ENCODE assay signal across 9 mouse cellular contexts in the genomic region with DNA sequence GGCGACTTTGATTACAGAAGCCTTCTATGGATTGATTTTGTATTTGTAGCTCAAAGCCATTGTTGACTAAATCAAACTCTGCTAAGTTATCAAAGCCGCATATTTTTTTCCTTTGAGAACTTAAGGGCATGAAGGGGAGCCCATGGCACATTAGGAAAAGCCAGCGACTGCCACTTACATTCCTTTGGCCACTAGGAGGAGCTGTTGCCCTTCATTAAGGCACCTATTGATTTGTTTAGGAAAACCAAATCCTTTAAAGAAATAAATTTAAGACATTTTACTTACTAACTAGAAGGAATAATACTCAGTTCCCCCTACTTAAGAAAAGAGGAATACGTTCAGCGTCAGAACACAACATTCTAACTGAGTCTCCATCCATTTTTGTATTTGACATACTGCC.
A peak's percentile ranks its signal among the peaks of the same experiment; 100 is the strongest.
DNase-seq lines count a peak whose midpoint lies in the region; ATAC-seq and TF ChIP-seq lines count a peak whose summit lies in the region.
"Had no signal": no experiment of that assay in that cellular context is flagged by ENCODE, and none has a peak within 500 bp of the region (broad histone marks: within the 10 kb centered on the region; RNA-seq: fewer than 3 reads in every experiment).

No protein-coding gene starts in this region.

- no peak for ATAC-seq in heart, embryonic 11.5 days (replicated peaks; ENCODE audit: insufficient number of reproducible peaks, low FRiP score, low TSS enrichment)
- ATAC-seq in CD4-positive, CD25-positive, alpha-beta regulatory T cell, adult 4 months: peak; percentile 72

- no peak for TF ChIP-seq POLR2A in brain, embryonic 14.5 days (IDR thresholded peaks at IDR 0.05; ENCODE audit: borderline replicate concordance, extremely low read depth, insufficient read depth, insufficient read length, poor library complexity, severe bottlenecking)

- H3K4me1 ChIP-seq in heart, embryonic 11.5 days (ENCODE audit: control insufficient read depth, insufficient read depth, low read length): no peaks in the 10 kb centered on the region

- H3K27me3 ChIP-seq in heart, embryonic 11.5 days (ENCODE audit: control insufficient read depth, insufficient read depth, low read length): no peaks in the 10 kb centered on the region
- H3K27me3 ChIP-seq: megakaryocyte, embryonic 14.5 days had no signal

- H3K27ac ChIP-seq in heart, embryonic 11.5 days (ENCODE audit: low read depth, low read length): no peak overlapping the region

- no peak overlapping the region for H3K4me3 ChIP-seq in heart, embryonic 11.5 days (ENCODE audit: low read depth, low read length)
- H3K4me3 ChIP-seq: megakaryocyte, embryonic 14.5 days had no signal

- TF ChIP-seq CTCF in brain, embryonic 14.5 days (IDR thresholded peaks at IDR 0.05; ENCODE audit: borderline replicate concordance, extremely low read depth, insufficient read depth, insufficient read length): peak; percentile 83; the same call in 1 of the 2 replicates

- H3K9ac ChIP-seq in heart, embryonic 11.5 days (ENCODE audit: low read depth, low read length): no peak overlapping the region

- H3K9me3 ChIP-seq in heart, embryonic 11.5 days (replicated peaks; ENCODE audit: control insufficient read depth, low read length): no peaks in the 10 kb centered on the region

- H3K4me2 ChIP-seq in heart, embryonic 11.5 days: no peak overlapping the region

- WGBS in heart, embryonic 11.5 days (ENCODE audit: insufficient replicate concordance): 30% methylated on average over 5 of the region's 5 CpGs
- 37% methylated on average over 5 of the region's 5 CpGs for WGBS in large intestine, adult 2 months

- peaks cover 10% of the 10 kb centered on the region for H3K36me3 ChIP-seq in heart, embryonic 11.5 days (ENCODE audit: control insufficient read depth, insufficient read depth, low read length)

- peak; percentile 63 to 90 for DNase-seq in heart, adult 18-20 months
- peak; percentile 91 for DNase-seq in brain, embryonic 14.5 days (ENCODE audit: low read depth)
- peak; percentile 41 for DNase-seq in fibroblast of lung, adult 2 months (ENCODE audit: low read depth)
- DNase-seq in large intestine, adult 2 months (ENCODE audit: low read depth, low spot score): peak; percentile 70
- DNase-seq in lung, postnatal 14 days: peak; percentile 84
- peak; percentile 13 for DNase-seq in spleen, adult 12 weeks (ENCODE audit: low spot score)

Comparison
In these comparisons a context has a peak if more than half of its experiments do, and no peak if none do; other contexts are left out.
1. DNase-seq: peak in every context shown above with its lines; median percentile 91 in brain, embryonic 14.5 days; 84 in lung, postnatal 14 days; 76 in heart, adult 18-20 months; 70 in large intestine, adult 2 months; 41 in fibroblast of lung, adult 2 months; 13 in spleen, adult 12 weeks.